Mouse (Mus musculus) liver, adult 2 months (tissue): Measurements from ENCODE around the gene Anxa4. TPM values are rescaled to one million over a fixed set of nuclear protein-coding genes. Genes with fewer than 3 reads are reported as not detected.

Source experiments
- DNase-seq: peaks from one replicate; pipeline ENCODE4 v3.0.0-alpha.2; 2011; ENCODE audit warnings: low read depth, low spot score; ENCODE audit errors: extremely low read depth
- H3K27ac ChIP-seq: fragments of 200-500 bp; replicated peaks from 2 replicates; pipeline ENCODE4 v1.5.1; 2012; ENCODE audit warnings: low read depth, mild to moderate bottlenecking, control low read depth, inconsistent platforms, low read length; ENCODE audit not compliant: insufficient read depth
- H3K27me3 ChIP-seq: fragments of 200-500 bp; 2 replicates; pipeline ENCODE4 v1.6.1; 2012; ENCODE audit warnings: mild to moderate bottlenecking, moderate library complexity, low read length, inconsistent platforms; ENCODE audit not compliant: control insufficient read depth, insufficient read depth
- H3K36me3 ChIP-seq: fragments of 200-500 bp; 2 replicates; pipeline ENCODE4 v1.6.1; 2012; ENCODE audit warnings: low read length, inconsistent platforms; ENCODE audit not compliant: control insufficient read depth, insufficient read depth
- H3K4me1 ChIP-seq: fragments of 200-500 bp; 2 replicates; pipeline ENCODE4 v1.6.1; 2011; ENCODE audit warnings: low read length; ENCODE audit not compliant: control insufficient read depth, insufficient read depth
- H3K4me3 ChIP-seq: fragments of 200-500 bp; 2 replicates; pipeline ENCODE4 v1.5.1; 2011; ENCODE audit warnings: low read depth, mild to moderate bottlenecking, control low read depth, low read length, moderate library complexity; ENCODE audit not compliant: insufficient read depth
- H3K79me2 ChIP-seq: fragments of 200-500 bp; 2 replicates; pipeline ENCODE4 v1.6.1; 2012; ENCODE audit warnings: inconsistent platforms, mild to moderate bottlenecking, low read length, moderate library complexity; ENCODE audit not compliant: control insufficient read depth, insufficient read depth
- H3K9ac ChIP-seq: fragments of 200-500 bp; 2 replicates; pipeline ENCODE4 v1.6.1; 2012; ENCODE audit warnings: low read depth, mild to moderate bottlenecking, control low read depth, inconsistent platforms, low read length
- CTCF ChIP-seq: fragments of 200-500 bp; IDR thresholded peaks from 2 replicates; pipeline ENCODE4 v1.5.1; 2011; ENCODE audit warnings: low read depth, low read length, control low read depth
- POLR2A ChIP-seq: fragments of 200-500 bp; IDR thresholded peaks from 2 replicates; pipeline ENCODE4 v1.6.1; 2011; ENCODE audit warnings: low read length, control low read depth; ENCODE audit not compliant: insufficient read depth; ENCODE audit errors: extremely low read depth
- WGBS: fragments of 180-500 bp; shearing (Covaris S2); methylation state at CpG from one replicate; pipeline ENCODE4 v1.1.7; 2018; 5-methylcytosine and 5-hydroxymethylcytosine counted together
- polyA plus RNA-seq: library from polyadenylated mRNA; depleted of rRNA; stranded (reverse); fragments of >200 nt; gene quantifications from 2 replicates; pipeline ENCODE4 v1.2.3, GENCODE M21; 2012
- total RNA-seq: library from RNA; depleted of rRNA; stranded (reverse); fragments of >200 nt; gene quantifications from 2 replicates; pipeline ENCODE4 v1.2.3, GENCODE M21; 2014

Anxa4 gene
- total and polyA plus RNA-seq, 2 experiments = 31.2 to 57.6 TPM

DNA sequence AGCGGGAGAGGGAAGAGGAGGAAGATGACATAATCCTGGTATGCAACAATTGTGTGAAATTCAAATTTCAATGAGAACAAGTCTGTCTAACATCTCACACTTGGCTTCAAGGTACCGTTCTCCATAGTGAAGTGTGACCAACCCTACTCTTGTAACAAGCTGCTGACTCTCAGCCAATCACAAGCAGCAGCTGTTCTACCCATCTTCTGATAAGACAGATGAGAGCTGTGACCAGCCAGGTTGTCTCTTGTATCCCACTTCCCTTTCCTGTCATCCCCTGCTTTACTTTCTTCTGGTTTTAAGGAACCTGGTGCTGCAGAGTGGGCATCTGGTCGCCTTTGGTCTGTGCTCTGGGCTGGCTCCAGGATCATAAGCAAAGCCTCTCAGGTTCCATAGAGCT is 25.9 kb downstream of the Anxa4 start:
- H3K27ac ChIP-seq = no peak overlapping the region

DNA sequence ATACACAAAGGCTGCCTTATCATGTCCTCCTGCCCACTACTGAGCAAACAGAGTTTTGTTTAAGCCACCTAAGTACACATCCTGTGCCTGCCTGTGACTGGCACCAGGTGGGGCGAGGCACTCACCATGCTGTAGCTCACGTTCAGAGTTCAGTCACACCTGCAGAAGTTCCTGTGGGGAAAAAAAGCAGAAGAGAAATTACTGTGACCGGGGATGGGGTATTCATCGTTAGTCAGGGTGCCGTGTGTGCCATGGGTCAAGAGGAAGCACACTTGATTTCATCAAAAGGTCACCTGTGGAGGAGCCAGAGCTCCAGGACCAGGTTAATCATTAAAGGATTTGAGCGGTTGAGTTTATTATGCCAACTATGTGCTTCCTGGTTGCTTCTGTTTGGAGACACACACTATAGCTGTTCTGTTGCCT is 27.7 kb downstream of the Anxa4 start:
- H3K27ac ChIP-seq = peak overlapping the region; percentile 51
- H3K79me2 ChIP-seq = no peaks in the 10 kb centered on the region
- H3K27me3 ChIP-seq = no peaks in the 10 kb centered on the region
- peaks cover 6% of the 10 kb centered on the region for H3K4me1 ChIP-seq
- DNase-seq = peak; percentile 91
- TF ChIP-seq POLR2A = no peak
- TF ChIP-seq CTCF = peak; percentile 26; the same call in 1 of the 2 replicates
- 19% methylated on average over 6 of the region's 6 CpGs for WGBS
- no peak overlapping the region for H3K4me3 ChIP-seq
- H3K36me3 ChIP-seq = no peaks in the 10 kb centered on the region
- no peak overlapping the region for H3K9ac ChIP-seq

More for the DNA sequence above, 25.9 kb downstream of the Anxa4 start:
- no peak for DNase-seq
- no peak overlapping the region for H3K4me3 ChIP-seq
- no peak for TF ChIP-seq CTCF
- TF ChIP-seq POLR2A = no peak
- H3K27me3 ChIP-seq = no peaks in the 10 kb centered on the region
- H3K79me2 ChIP-seq = no peaks in the 10 kb centered on the region
- H3K4me1 ChIP-seq = peaks cover 6% of the 10 kb centered on the region
- H3K36me3 ChIP-seq = no peaks in the 10 kb centered on the region
- H3K9ac ChIP-seq = no peak overlapping the region
- WGBS = 90% methylated on average over 3 of the region's 3 CpGs

DNA sequence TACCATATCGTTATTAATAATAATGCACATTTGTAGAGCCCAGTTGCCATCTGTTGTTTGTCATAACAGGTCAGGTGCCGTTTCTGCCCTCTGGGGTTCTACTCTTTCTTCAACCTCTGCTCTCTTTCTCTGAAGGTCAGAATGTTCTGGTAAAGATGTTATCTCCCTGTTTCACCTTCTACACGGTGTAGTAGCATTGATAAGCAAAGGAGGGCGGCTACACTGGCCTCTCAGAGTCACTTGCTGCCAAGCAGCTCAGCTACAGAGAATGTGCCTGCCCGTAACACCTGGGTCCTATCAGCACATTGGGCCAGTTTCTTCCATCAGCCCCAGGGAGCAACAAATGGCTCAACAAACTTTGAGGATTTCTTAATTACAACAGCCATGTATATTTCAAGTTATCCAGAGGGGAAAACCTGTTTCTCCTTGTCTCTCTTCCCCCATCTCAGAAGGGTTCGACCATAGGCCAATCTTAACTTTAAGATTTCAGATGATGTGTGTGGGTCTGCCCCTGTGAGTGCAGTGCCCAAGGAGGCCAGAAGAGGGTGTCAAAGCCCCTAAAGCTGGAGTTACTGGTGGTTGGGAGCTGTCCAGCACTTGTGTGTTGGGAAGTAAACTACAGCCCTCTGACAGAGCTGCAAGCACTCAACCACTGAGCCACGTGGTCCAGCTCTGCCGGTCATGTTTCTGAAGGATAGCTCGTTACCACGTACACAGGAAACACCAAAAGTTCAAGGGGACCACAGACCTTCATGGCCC is 39.1 kb downstream of the Anxa4 start:
- H3K27ac ChIP-seq = no peak overlapping the region
- WGBS = 95% methylated on average over 10 of the region's 10 CpGs

DNA sequence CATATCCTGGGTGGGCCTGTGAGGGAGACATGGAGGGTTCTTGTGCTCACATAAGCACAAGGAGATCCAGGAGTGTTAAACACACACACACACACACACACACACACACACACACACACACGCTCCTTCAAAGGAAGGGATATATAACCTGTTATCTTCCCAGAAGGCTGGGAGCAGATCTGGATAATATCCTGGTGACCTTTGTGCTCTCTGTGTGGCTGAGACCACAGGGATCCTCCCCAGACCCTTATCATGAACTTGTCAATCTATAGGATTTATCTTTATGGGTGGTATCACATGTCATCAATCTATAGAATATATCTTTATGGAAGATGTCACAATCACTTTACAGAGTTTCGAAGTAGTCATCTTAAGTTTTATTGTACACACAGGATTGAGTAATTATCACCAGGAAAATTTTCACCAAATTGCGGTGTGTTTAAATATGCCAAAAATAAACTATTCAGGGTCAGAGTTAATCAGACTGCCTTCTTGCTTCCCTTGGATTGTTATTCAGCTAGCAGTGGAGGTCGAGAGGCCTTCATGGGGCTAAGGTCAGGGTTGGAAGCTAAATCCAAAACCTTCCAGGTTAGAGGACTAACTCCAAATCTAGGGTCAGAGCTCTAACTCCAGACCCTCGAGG is 40.4 kb downstream of the Anxa4 start:
- WGBS = 63% methylated on average over 5 of the region's 5 CpGs
- Histone ChIP-seq H3K27ac (no peak overlapping the region), H3K27me3 (no peaks in the 10 kb centered on the region), H3K9ac (no peak overlapping the region), H3K79me2 (no peaks in the 10 kb centered on the region), H3K4me3 (no peak overlapping the region), H3K36me3 (peaks cover 12% of the 10 kb centered on the region), H3K4me1 (no peaks in the 10 kb centered on the region)
- TF ChIP-seq CTCF = no peak
- no peak for TF ChIP-seq POLR2A
- no peak for DNase-seq

More for the DNA sequence above, 39.1 kb downstream of the Anxa4 start:
- no peak overlapping the region for H3K9ac ChIP-seq
- H3K27me3 ChIP-seq = no peaks in the 10 kb centered on the region
- H3K4me3 ChIP-seq = no peak overlapping the region
- TF ChIP-seq CTCF (peak; percentile 42), POLR2A (no peak)
- no peaks in the 10 kb centered on the region for H3K79me2 ChIP-seq
- peaks cover 12% of the 10 kb centered on the region for H3K36me3 ChIP-seq
- H3K4me1 ChIP-seq = no peaks in the 10 kb centered on the region
- no peak for DNase-seq

DNA sequence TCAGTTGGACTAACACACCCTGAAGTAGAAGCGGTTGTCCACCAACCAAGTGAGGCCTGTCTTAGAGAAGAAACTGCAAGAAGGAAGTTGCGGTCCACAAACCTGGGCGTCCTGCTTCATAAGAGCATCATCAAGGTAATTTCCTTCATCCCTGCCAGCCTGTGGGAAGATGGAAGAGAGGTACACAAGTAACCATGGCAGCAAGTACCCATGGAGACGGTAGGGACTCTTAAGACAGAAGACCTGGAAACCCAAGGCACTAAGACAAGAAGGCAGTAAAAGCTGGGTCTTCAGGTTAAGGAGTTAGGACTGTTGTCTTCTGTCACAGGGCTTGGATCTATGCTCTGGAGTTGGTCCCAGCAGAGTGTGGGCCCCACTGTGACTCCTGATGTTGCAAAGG is 42.4 kb downstream of the Anxa4 start:
- DNase-seq = no peak
- no peak overlapping the region for H3K27ac ChIP-seq
- no peak overlapping the region for H3K9ac ChIP-seq
- no peaks in the 10 kb centered on the region for H3K4me1 ChIP-seq
- H3K4me3 ChIP-seq = no peak overlapping the region
- H3K27me3 ChIP-seq = no peaks in the 10 kb centered on the region
- WGBS = 96% methylated on average over 4 of the region's 4 CpGs
- no peaks in the 10 kb centered on the region for H3K79me2 ChIP-seq
- H3K36me3 ChIP-seq = peaks cover 10% of the 10 kb centered on the region
- TF ChIP-seq CTCF (no peak), POLR2A (no peak)

DNA sequence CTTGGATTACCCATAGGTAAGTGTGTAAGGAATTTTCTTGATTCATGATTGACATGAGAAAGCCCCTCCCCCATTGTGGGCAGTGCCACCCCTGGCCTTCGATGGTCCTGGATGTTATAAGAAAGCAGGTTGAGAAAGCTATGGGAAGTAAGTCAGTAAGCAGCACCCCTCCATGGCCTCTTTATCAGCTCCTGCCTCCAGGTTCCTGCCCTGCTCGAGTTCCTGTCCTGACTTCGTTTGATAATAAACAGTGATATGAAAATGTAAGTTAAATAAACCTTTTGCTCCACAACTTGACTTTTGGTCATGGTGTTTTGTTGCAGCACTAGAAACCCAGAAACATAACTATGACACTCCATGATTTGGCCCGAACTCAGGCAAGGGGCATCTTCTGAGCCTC is 43.6 kb downstream of the Anxa4 start:
- H3K36me3 ChIP-seq = peaks cover 6% of the 10 kb centered on the region; the same call in 1 of the 2 replicates
- no peaks in the 10 kb centered on the region for H3K4me1 ChIP-seq
- 64% methylated on average over 4 of the region's 4 CpGs for WGBS
- DNase-seq = no peak
- H3K79me2 ChIP-seq = no peaks in the 10 kb centered on the region
- no peaks in the 10 kb centered on the region for H3K27me3 ChIP-seq
- no peak overlapping the region for H3K27ac ChIP-seq
- no peak overlapping the region for H3K4me3 ChIP-seq
- TF ChIP-seq CTCF (no peak), POLR2A (no peak)
- H3K9ac ChIP-seq = no peak overlapping the region
